19 mouse cellular contexts compared by ENCODE assay signal in the genomic region with DNA sequence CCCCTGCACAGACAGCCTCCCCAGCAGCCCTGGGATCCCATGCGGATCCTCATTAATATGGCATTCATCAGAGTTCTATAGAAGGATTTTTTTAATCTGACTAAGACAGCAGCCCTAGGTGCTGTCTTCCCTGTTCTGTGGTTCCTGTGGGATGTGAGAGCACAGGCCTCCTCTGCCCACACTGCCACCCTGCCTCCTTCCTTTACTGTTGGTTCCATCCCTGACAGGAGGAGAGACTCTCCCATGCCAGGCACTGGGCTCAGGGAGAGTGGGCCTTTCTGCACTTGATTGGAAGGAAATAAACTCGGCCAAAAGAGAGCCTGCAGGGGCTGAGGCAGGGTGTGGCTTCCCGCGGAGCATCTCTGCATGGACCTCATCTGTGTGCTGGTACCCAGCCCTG.
DNase-seq lines count a peak whose midpoint lies in the region; ATAC-seq lines count a peak whose summit lies in the region.
"Had no signal": no experiment of that assay in that cellular context is flagged by ENCODE, and none has a peak within 500 bp of the region (broad histone marks: within the 10 kb centered on the region; RNA-seq: fewer than 3 reads in every experiment).

No protein-coding gene starts in this region.

- H3K9ac ChIP-seq in hindbrain, embryonic 13.5 days = peak overlapping the region; percentile 36; the same call in 1 of the 2 replicates
- no peak overlapping the region for H3K9ac ChIP-seq in hindbrain, embryonic 12.5 days
- H3K9ac ChIP-seq in neural tube, embryonic 14.5 days (replicated peaks; ENCODE audit: low read depth, low read length) = peak overlapping the region; percentile 21; the same call in 1 of the 2 replicates
- no peak overlapping the region for H3K9ac ChIP-seq in neural tube, embryonic 15.5 days (replicated peaks)
- peak overlapping the region; percentile 44; the same call in 1 of the 2 replicates for H3K9ac ChIP-seq in embryonic facial prominence, embryonic 13.5 days
- H3K9ac ChIP-seq: embryonic facial prominence, embryonic 15.5 days; forebrain, embryonic 12.5 days; intestine, embryonic 15.5 days had no signal

- H3K4me2 ChIP-seq in hindbrain, embryonic 13.5 days = no peak overlapping the region
- no peak overlapping the region for H3K4me2 ChIP-seq in hindbrain, embryonic 12.5 days (replicated peaks)
- no peak overlapping the region for H3K4me2 ChIP-seq in neural tube, embryonic 14.5 days (ENCODE audit: low read depth, low read length)
- no peak overlapping the region for H3K4me2 ChIP-seq in neural tube, embryonic 15.5 days
- H3K4me2 ChIP-seq in embryonic facial prominence, embryonic 13.5 days = no peak overlapping the region
- H3K4me2 ChIP-seq: forebrain, embryonic 12.5 days; intestine, embryonic 15.5 days had no signal

- H3K4me1 ChIP-seq in hindbrain, embryonic 13.5 days (replicated peaks) = peaks cover 13% of the 10 kb centered on the region
- peaks cover 15% of the 10 kb centered on the region for H3K4me1 ChIP-seq in hindbrain, embryonic 12.5 days
- H3K4me1 ChIP-seq in neural tube, embryonic 14.5 days (ENCODE audit: control insufficient read depth, insufficient read depth, low read length) = 0 out of 2 replicates have a peak, but pooled peaks cover 2% of the 10 kb centered on the region
- peaks cover 11% of the 10 kb centered on the region; the same call in 1 of the 2 replicates for H3K4me1 ChIP-seq in neural tube, embryonic 15.5 days
- peaks cover 31% of the 10 kb centered on the region for H3K4me1 ChIP-seq in embryonic facial prominence, embryonic 13.5 days

- no peak for DNase-seq in frontal cortex, postnatal 10 days (ENCODE audit: low spot score in 2 of 2)
- DNase-seq in cerebellum, adult 18-20 months = no peak
- DNase-seq: adrenal gland, adult 8-10 months; adrenal gland, postnatal 36 days; cerebellum, adult 11 months; cerebellum, adult 9-11 months; cerebellum, postnatal 36 days; kidney, adult 18-20 months had no signal

- peak; percentile 83 for ATAC-seq in frontal cortex, adult (ENCODE audit: low TSS enrichment)
- ATAC-seq in hindbrain, embryonic 13.5 days (ENCODE audit: low FRiP score) = no peak
- no peak for ATAC-seq in hindbrain, embryonic 12.5 days (ENCODE audit: low FRiP score)
- no peak for ATAC-seq in neural tube, embryonic 14.5 days (ENCODE audit: low read depth)
- no peak for ATAC-seq in neural tube, embryonic 15.5 days (ENCODE audit: low FRiP score)
- no peak for ATAC-seq in embryonic facial prominence, embryonic 13.5 days (ENCODE audit: insufficient number of reproducible peaks, insufficient read depth, low FRiP score, low TSS enrichment, low read depth)

- no peaks in the 10 kb centered on the region for H3K36me3 ChIP-seq in hindbrain, embryonic 13.5 days
- no peaks in the 10 kb centered on the region for H3K36me3 ChIP-seq in hindbrain, embryonic 12.5 days
- no peaks in the 10 kb centered on the region for H3K36me3 ChIP-seq in neural tube, embryonic 14.5 days (ENCODE audit: control insufficient read depth, insufficient read depth, low read length)
- no peaks in the 10 kb centered on the region for H3K36me3 ChIP-seq in neural tube, embryonic 15.5 days
- no peaks in the 10 kb centered on the region for H3K36me3 ChIP-seq in embryonic facial prominence, embryonic 13.5 days
- H3K36me3 ChIP-seq: embryonic facial prominence, embryonic 15.5 days; forebrain, embryonic 12.5 days; G1E; intestine, embryonic 15.5 days had no signal

- WGBS in hindbrain, embryonic 13.5 days = 26% methylated on average over 4 of the region's 4 CpGs
- 28% methylated on average over 4 of the region's 4 CpGs for WGBS in hindbrain, embryonic 12.5 days
- 42% methylated on average over 4 of the region's 4 CpGs for WGBS in neural tube, embryonic 14.5 days
- 40% methylated on average over 4 of the region's 4 CpGs for WGBS in neural tube, embryonic 15.5 days
- 30% methylated on average over 4 of the region's 4 CpGs for WGBS in embryonic facial prominence, embryonic 13.5 days

- H3K27ac ChIP-seq in hindbrain, embryonic 13.5 days = no peak overlapping the region
- H3K27ac ChIP-seq in hindbrain, embryonic 12.5 days = no peak overlapping the region
- H3K27ac ChIP-seq in neural tube, embryonic 14.5 days (ENCODE audit: low read depth, low read length) = no peak overlapping the region
- H3K27ac ChIP-seq in neural tube, embryonic 15.5 days (replicated peaks) = no peak overlapping the region
- H3K27ac ChIP-seq in embryonic facial prominence, embryonic 13.5 days = no peak overlapping the region
- H3K27ac ChIP-seq: forebrain, embryonic 12.5 days; intestine, embryonic 15.5 days had no signal

- H3K4me3 ChIP-seq in hindbrain, embryonic 13.5 days = no peak overlapping the region
- H3K4me3 ChIP-seq in hindbrain, embryonic 12.5 days = no peak overlapping the region
- H3K4me3 ChIP-seq in neural tube, embryonic 14.5 days (ENCODE audit: low read depth, low read length) = no peak overlapping the region
- no peak overlapping the region for H3K4me3 ChIP-seq in neural tube, embryonic 15.5 days (replicated peaks)
- H3K4me3 ChIP-seq in embryonic facial prominence, embryonic 13.5 days = no peak overlapping the region
- H3K4me3 ChIP-seq: embryonic facial prominence, embryonic 15.5 days; erythroblast, embryonic 14.5 days; forebrain, embryonic 12.5 days; intestine, embryonic 15.5 days had no signal

- H3K9me3 ChIP-seq in hindbrain, embryonic 13.5 days = no peaks in the 10 kb centered on the region
- no peaks in the 10 kb centered on the region for H3K9me3 ChIP-seq in hindbrain, embryonic 12.5 days (replicated peaks)
- no peaks in the 10 kb centered on the region for H3K9me3 ChIP-seq in neural tube, embryonic 14.5 days (ENCODE audit: control insufficient read depth, low read length)
- no peaks in the 10 kb centered on the region for H3K9me3 ChIP-seq in neural tube, embryonic 15.5 days (replicated peaks)
- no peaks in the 10 kb centered on the region for H3K9me3 ChIP-seq in embryonic facial prominence, embryonic 13.5 days
- H3K9me3 ChIP-seq: embryonic facial prominence, embryonic 15.5 days; forebrain, embryonic 12.5 days; G1E; intestine, embryonic 15.5 days had no signal

- peaks cover 12% of the 10 kb centered on the region for H3K27me3 ChIP-seq in hindbrain, embryonic 13.5 days
- 0 out of 2 replicates have a peak, but pooled peaks cover 2% of the 10 kb centered on the region for H3K27me3 ChIP-seq in hindbrain, embryonic 12.5 days
- no peaks in the 10 kb centered on the region for H3K27me3 ChIP-seq in neural tube, embryonic 14.5 days (ENCODE audit: control insufficient read depth, insufficient read depth, low read length)
- H3K27me3 ChIP-seq in neural tube, embryonic 15.5 days (replicated peaks) = no peaks in the 10 kb centered on the region
- H3K27me3 ChIP-seq in embryonic facial prominence, embryonic 13.5 days = 0 out of 2 replicates have a peak, but pooled peaks cover 6% of the 10 kb centered on the region
- H3K27me3 ChIP-seq: embryonic facial prominence, embryonic 15.5 days; intestine, embryonic 15.5 days had no signal

Comparison
In these comparisons a context has a peak if more than half of its experiments do, and no peak if none do; other contexts are left out.
1. H3K9ac ChIP-seq: peak in hindbrain, embryonic 13.5 days (single experiment), neural tube, embryonic 14.5 days (single experiment) and embryonic facial prominence, embryonic 13.5 days (single experiment); none in hindbrain, embryonic 12.5 days (single experiment) and neural tube, embryonic 15.5 days (single experiment).